Mouse (Mus musculus) Muller cell, postnatal 12 days (primary cell): ENCODE measurements at regions not wholly inside any gene's neighbourhood (a gene's known extent, or its start where the extent isn't known, plus 50 kb on each side); places are given as distances from the start of the nearest gene placed in this dataset.

Source experiments
- DNase-seq: peaks from one replicate; pipeline ENCODE4 v3.0.0-alpha.2; 2015; ENCODE audit errors: inconsistent ontology term

DNA sequence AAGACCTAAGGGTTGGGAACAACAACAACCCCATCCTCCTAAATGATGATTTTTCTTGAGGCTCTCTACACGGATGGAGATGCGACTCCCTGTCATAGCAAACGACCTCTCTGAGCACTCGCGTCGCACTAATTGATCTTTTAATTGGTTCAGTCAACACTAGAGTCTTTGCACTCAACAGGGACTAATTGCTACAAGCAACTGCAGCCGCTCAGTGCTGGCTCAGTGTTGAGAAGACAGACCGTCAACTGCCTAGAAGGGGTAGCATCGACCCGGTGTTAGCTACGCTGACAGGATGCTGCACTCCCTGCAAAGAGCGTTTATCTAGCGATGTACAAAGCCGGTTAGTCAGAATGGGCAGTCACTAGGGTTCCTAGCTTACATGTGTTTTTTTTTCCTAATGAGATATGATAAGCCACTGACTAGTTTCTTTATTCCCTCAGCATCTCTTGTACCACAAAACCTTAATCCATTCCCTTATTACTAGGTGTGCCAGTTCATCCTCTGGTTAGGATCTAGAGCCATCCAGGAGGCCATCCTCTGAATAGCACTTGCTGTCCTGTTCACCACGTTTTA, 314.7 kb upstream of the Runx1 start:
- DNase-seq, result peak; percentile 14

GRCm38 (mm10) chr16:93137249-93137648, 311.3 kb upstream of the Runx1 start:
- DNase-seq, result no peak

GRCm38 (mm10) chr16:93131404-93131803, 305.5 kb upstream of the Runx1 start:
- no peak for DNase-seq

GRCm38 (mm10) chr16:93130622-93131021, 304.7 kb upstream of the Runx1 start:
- no peak for DNase-seq

- DNase-seq, result no peak
Observed at GRCm38 (mm10) chr16:93123707-93124106, 297.8 kb upstream of the Runx1 start.

GRCm38 (mm10) chr16:93116111-93116969, 290.4 kb upstream of the Runx1 start:
- DNase-seq, result peak; percentile 94

DNA sequence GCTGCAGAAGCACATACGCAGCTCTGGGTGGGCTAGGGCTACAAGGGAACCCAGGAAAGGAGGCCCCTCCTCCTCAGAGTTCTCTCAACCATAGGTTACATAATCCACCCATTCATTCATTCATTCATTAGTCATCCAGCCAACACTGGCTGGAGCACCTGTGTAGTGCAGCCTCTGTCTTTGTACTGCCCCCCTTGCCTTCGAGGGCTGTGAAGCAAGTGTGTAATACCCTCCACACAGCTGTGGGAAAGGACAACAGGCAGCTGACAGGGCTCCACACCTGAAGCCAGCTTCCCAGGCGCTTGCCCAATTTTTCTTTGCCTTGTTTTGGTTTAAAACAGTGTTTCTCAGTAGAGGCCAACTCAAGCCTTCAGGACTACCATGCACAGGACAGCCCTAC, 285.0 kb upstream of the Runx1 start:
- DNase-seq, result no peak

GRCm38 (mm10) chr16:93110451-93110850, 284.5 kb upstream of the Runx1 start:
- peak; percentile 27 for DNase-seq

GRCm38 (mm10) chr16:93109683-93110407, 283.9 kb upstream of the Runx1 start:
- peak; percentile 15 for DNase-seq

- no peak for DNase-seq
Observed at GRCm38 (mm10) chr16:93107524-93107845, 281.5 kb upstream of the Runx1 start.

- DNase-seq, result peak; percentile 50
Observed at GRCm38 (mm10) chr16:93106811-93107523, 281.0 kb upstream of the Runx1 start.

DNA sequence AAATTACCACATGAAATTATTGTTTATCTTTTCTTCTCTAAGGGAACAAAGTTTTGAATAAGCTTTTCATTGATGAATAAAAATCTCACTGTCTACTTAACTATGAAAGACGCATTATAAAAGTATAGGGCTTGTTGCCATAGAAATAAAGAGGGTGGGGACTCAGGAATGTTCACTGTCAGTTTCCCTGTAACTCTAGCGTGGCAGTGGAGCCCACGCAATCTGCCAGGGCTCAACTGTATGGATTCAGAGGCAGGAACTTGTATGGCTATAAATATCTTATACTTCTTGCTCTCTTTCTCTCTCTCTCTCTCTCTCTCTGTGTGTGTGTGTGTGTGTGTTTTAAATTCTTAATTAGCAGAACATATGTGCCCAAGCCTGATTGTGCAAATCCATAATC, 276.2 kb upstream of the Runx1 start:
- no peak for DNase-seq

DNA sequence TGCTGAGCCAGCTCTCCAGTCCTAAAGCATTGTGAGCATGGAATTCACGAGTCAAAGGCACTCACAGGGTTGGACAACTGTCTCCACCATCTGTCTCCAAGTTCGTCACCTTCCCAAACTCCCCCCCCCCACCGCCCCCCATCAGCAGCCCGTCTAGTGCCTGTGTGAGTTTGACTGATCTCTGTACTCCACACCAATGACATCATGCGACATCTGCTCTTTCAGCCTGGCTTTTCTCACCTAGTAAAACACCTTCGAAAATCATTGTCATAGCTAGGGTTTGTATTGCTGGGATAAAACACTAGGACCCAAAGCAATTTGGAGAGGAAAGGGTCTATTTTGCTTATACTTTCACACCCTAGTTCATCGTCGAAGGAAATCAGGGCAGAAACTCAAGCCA, 272.1 kb upstream of the Runx1 start:
- DNase-seq, result no peak

DNA sequence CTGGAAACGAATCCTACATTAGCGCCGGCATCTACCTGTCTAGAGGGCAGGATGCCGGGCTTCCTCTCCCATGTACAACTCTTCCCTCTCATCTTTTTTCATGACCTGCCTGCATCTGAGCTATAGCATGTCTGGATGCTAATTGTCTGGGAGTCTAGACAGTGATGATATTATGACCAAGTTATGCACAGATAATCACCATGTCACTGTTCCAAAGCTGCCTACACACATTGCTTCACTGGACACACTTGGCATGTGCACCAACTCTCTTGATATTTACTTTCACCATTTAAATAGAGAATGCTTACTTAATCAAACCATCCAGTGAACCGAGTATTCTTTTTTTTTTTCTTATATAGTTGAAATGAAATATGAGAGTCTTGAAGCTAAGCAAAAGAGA, 270.2 kb upstream of the Runx1 start:
- DNase-seq, result peak; percentile 75

DNA sequence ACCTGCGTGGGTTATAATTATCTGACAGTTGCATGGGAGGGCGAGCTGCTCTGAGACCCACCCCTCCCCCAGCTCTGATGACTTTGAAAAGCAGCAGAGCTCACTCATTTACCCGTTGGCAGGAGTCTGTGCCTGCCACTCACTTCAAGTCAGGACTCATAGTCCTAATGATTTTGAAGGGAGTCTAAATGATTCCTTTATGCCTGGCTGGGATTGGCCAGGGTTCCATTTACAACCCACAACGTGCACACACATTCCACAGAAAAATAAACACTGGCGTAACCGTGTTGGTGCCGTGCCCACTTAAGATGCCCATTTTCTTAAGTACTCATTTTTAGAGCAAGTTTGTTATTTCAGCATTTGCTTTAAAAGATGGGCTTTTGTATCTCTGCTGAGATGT, 266.8 kb upstream of the Runx1 start:
- peak; percentile 82 for DNase-seq

DNA sequence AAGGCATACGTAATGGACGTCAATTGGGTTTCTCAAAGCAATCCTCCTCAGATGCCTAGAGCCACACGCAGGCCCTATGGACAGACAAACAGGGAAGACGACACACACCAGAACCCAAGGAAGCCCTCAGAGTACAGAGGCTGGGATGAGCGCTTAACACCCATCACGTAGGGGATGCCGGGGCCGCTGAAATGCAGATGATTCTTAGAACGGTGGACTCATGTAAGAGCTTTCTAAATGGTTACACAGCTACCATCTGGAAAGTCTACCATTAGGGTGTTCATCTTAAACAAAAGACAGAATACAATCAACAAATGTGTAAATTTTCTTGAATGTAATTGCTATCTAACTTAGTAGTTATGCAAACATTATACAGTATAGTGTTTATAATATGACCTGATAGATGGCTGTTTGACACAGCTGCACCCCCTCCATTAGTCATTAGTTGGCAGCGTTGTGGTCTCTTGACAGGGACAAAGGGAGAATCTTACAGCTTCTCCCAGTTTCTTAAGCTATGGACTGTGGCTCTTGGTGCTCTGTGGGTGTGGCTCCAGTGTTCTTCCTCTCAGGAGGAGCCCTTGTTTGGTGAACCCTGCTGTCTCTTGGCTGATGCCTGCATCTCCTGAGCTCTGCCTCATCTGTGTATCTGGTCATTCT, 259.4 kb upstream of the Runx1 start:
- no peak for DNase-seq

GRCm38 (mm10) chr16:93083756-93084155, 257.8 kb upstream of the Runx1 start:
- DNase-seq, result no peak

- no peak for DNase-seq
Observed at GRCm38 (mm10) chr16:93083142-93083541, 257.2 kb upstream of the Runx1 start.

DNA sequence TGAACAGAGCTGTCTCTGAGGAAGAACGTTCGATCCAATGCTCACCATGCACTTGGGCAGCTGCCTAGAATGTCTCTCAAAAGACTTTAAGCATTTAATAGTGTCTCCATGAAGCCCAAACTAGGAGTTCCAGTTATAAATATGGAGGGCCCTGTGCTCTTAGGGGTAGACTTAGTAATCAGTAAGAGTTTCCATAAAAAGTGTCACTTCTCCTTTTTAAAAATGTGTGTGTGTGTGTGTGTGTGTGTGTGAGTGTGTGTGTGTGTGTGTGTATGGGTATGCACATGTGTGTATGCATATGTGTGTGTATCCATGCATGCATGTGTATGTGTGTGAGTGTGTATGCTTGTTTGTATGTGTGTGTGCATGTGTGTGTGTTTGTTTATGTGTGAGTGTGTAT, 255.6 kb upstream of the Runx1 start:
- DNase-seq, result no peak

DNA sequence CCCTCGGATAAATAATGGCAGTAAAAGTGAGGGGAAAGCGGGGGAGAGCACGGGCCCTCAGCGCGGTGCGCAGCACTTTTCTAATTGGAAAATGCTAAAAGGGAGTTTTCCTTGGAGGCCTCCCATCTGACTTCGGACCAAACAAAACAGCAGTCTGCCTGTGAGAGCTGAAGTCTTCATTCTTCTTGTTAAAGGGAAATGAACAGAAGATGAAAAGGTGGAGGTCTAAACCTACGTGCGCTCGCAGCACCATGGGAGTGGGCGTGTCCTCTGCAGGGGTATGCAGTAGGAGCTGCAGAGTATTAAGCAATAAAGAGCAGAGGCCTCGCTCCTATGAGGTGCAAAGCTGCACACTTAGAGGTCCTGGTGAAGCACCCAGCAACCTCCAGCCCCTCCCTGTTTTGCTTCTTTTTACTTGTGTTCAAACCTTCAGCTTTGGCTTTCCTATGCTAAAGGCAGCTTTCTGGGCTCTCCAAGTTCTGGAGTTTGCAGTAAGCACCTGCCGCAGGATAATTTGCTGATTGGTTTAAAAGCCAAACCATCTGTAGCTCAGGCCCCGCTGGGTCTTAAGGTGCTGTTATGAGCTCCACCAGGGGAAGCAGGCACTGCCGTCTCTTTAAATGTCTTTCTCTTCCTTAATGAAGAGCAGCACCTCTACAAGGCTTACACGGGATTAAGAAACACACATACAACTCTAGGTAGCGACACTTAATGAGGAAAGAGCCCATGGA, 253.9 kb upstream of the Runx1 start:
- no peak for DNase-seq

DNA sequence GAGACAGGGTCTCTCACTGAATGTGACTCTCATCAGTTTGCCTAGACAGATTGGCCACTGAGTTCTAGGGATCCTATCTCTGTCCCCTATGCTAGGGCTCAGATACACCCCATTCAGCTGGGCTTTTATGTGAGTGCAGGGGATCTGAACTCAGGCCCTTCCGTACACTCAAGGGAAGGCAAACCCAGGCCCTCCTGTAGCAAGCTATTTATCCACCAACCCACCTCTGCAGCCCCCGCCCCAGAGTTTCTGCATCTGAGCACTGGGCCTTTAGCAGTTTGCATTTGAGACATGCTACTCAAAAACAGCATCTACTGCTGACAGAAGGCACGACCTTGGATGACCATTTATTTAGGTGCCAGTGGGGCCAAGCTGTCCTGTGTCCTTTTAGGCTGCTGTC, 253.0 kb upstream of the Runx1 start:
- no peak for DNase-seq
